ENCODE assay signal across 11 mouse cellular contexts in the genomic region with DNA sequence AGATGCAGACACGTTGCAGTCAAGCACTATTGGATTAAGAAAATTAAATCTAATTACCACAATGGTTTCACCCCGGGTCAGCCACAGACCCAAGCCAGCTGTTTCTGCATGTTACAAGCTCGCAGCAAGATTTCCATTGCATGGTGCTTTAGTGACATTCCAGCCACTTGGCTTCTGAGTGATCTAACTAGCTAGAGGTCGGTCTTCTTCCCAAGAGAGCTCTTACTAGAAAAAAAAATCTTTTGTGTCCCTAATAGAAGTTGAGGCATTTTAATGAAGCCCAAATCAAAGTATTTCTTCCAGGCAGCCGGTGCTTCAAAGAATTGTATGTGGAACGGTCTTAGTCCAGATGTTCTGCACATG. TPM values are rescaled to one million over a fixed set of nuclear protein-coding genes. Genes with fewer than 3 reads are reported as not detected.
A peak's percentile ranks its signal among the peaks of the same experiment; 100 is the strongest.
DNase-seq lines count a peak whose midpoint lies in the region; ATAC-seq lines count a peak whose summit lies in the region.
"Had no signal": no experiment of that assay in that cellular context is flagged by ENCODE, and none has a peak within 500 bp of the region (broad histone marks: within the 10 kb centered on the region; RNA-seq: fewer than 3 reads in every experiment).

No protein-coding gene starts in this region.

- H3K4me3 ChIP-seq in heart, embryonic 15.5 days = peak overlapping the region; percentile 63
- H3K4me3 ChIP-seq in forebrain, embryonic 14.5 days (ENCODE audit: low read depth, low read length) = peak overlapping the region; percentile 60; the same call in 1 of the 2 replicates
- peak overlapping the region; percentile 69; the same call in 1 of the 2 replicates for H3K4me3 ChIP-seq in neural tube, embryonic 14.5 days (ENCODE audit: low read depth, low read length)
- H3K4me3 ChIP-seq: erythroblast, embryonic 14.5 days had no signal

- no peaks in the 10 kb centered on the region for H3K9me3 ChIP-seq in heart, embryonic 15.5 days (replicated peaks)
- no peaks in the 10 kb centered on the region for H3K9me3 ChIP-seq in forebrain, embryonic 14.5 days (replicated peaks; ENCODE audit: control insufficient read depth, low read length)
- H3K9me3 ChIP-seq in neural tube, embryonic 14.5 days (ENCODE audit: control insufficient read depth, low read length) = no peaks in the 10 kb centered on the region

- no peaks in the 10 kb centered on the region for H3K36me3 ChIP-seq in heart, embryonic 15.5 days
- H3K36me3 ChIP-seq in forebrain, embryonic 14.5 days (ENCODE audit: control insufficient read depth, insufficient read depth, low read length) = no peaks in the 10 kb centered on the region
- H3K36me3 ChIP-seq in neural tube, embryonic 14.5 days (ENCODE audit: control insufficient read depth, insufficient read depth, low read length) = no peaks in the 10 kb centered on the region

- 0 out of 2 replicates have a peak, but pooled peaks cover 6% of the 10 kb centered on the region for H3K27me3 ChIP-seq in heart, embryonic 15.5 days
- no peaks in the 10 kb centered on the region for H3K27me3 ChIP-seq in forebrain, embryonic 14.5 days (replicated peaks; ENCODE audit: control insufficient read depth, insufficient read depth, low read length)
- no peaks in the 10 kb centered on the region for H3K27me3 ChIP-seq in neural tube, embryonic 14.5 days (ENCODE audit: control insufficient read depth, insufficient read depth, low read length)

- DNase-seq in heart, postnatal 4 days = no peak
- no peak for DNase-seq in forebrain, embryonic 14.5 days (ENCODE audit: low spot score)
- DNase-seq in kidney, postnatal 36 days = peak; percentile 9 to 14
- no peak for DNase-seq in spleen, adult 18-20 months
- no peak for DNase-seq in adrenal gland, postnatal 25 days
- DNase-seq in layer of hippocampus, adult 8-10 months (ENCODE audit: low spot score in 2 of 2) = no peak
- DNase-seq: adrenal gland, postnatal 14 days had no signal

- H3K9ac ChIP-seq in heart, embryonic 15.5 days = no peak overlapping the region
- H3K9ac ChIP-seq in forebrain, embryonic 14.5 days (ENCODE audit: low read length) = peak overlapping the region; percentile 72; the same call in 1 of the 2 replicates
- H3K9ac ChIP-seq in neural tube, embryonic 14.5 days (replicated peaks; ENCODE audit: low read depth, low read length) = no peak overlapping the region

- H3K4me1 ChIP-seq in heart, embryonic 15.5 days (replicated peaks) = peaks cover 9% of the 10 kb centered on the region
- peaks cover 14% of the 10 kb centered on the region for H3K4me1 ChIP-seq in forebrain, embryonic 14.5 days (ENCODE audit: control insufficient read depth, insufficient read depth, low read length)
- H3K4me1 ChIP-seq in neural tube, embryonic 14.5 days (ENCODE audit: control insufficient read depth, insufficient read depth, low read length) = peaks cover 13% of the 10 kb centered on the region

- WGBS in heart, embryonic 15.5 days = 22% methylated on average over 6 of the region's 6 CpGs
- 7% methylated on average over 6 of the region's 6 CpGs for whole genome bisulfite sequencing in forebrain, embryonic 14.5 days
- WGBS in neural tube, embryonic 14.5 days = 11% methylated on average over 6 of the region's 6 CpGs

- no peak overlapping the region for H3K27ac ChIP-seq in heart, embryonic 15.5 days
- no peak overlapping the region for H3K27ac ChIP-seq in forebrain, embryonic 14.5 days (ENCODE audit: low read depth, low read length)
- H3K27ac ChIP-seq in neural tube, embryonic 14.5 days (ENCODE audit: low read depth, low read length) = no peak overlapping the region; the same call in 1 of the 2 replicates

- H3K4me2 ChIP-seq in heart, embryonic 15.5 days = peak overlapping the region; percentile 96
- peak overlapping the region; percentile 89 for H3K4me2 ChIP-seq in forebrain, embryonic 14.5 days (ENCODE audit: low read length)
- peak overlapping the region; percentile 87 for H3K4me2 ChIP-seq in neural tube, embryonic 14.5 days (ENCODE audit: low read depth, low read length)

- no peak for ATAC-seq in heart, embryonic 15.5 days (replicated peaks; ENCODE audit: insufficient number of reproducible peaks, insufficient read depth, low FRiP score, low read depth)
- ATAC-seq in forebrain, embryonic 14.5 days = no peak
- no peak for ATAC-seq in neural tube, embryonic 14.5 days (ENCODE audit: low read depth)

RNA-seq across cellular contexts. Expression of a gene that starts 1.1 kb away (rescaled TPM):
- 1.6 TPM in 2 replicates for polyA plus RNA-seq in heart, embryonic 15.5 days (2015; fragmentation: Nextera tagmentation; extraction: Ambion mirVana)
- 1 to 10 TPM; 1.4 to 1.6 TPM for total RNA-seq in heart, postnatal 4 days (2021)
- polyA plus RNA-seq in forebrain, embryonic 14.5 days (2014; fragmentation: Nextera tagmentation; extraction: Ambion mirVana) = 4.5 and 6.9 TPM in 2 replicates
- 18.1 and 22.3 TPM in 2 replicates for polyA plus RNA-seq in neural tube, embryonic 14.5 days (2014; fragmentation: Nextera tagmentation; extraction: Ambion mirVana)
- 23.2 and 30.2 TPM in 2 replicates for total RNA-seq in adrenal gland, postnatal 25 days (2021)
- 1 to 10 TPM; 5.5 to 6.7 (median 6.0) TPM for total RNA-seq in layer of hippocampus, adult 8-10 months (2022)
- total RNA-seq: megakaryocyte-erythroid progenitor cell, adult 5-6 weeks had no signal
- polyA plus RNA-seq: erythroblast, embryonic 14.5 days had no signal

Comparison
In these comparisons a context has a peak if more than half of its experiments do, and no peak if none do; other contexts are left out.
1. DNase-seq: peak in kidney, postnatal 36 days (2 of 2); none in heart, postnatal 4 days (single experiment), forebrain, embryonic 14.5 days (single experiment), spleen, adult 18-20 months (0 of 2), adrenal gland, postnatal 25 days (single experiment) and layer of hippocampus, adult 8-10 months (0 of 2).
2. Peak in every context shown above with its lines, with median percentiles within 50 percentile points of each other: H3K4me2 ChIP-seq and H3K4me3 ChIP-seq.